Mouse (Mus musculus) embryo, embryonic 11 days (tissue): Measurements from ENCODE around the gene Slc25a17.

Experiments used
- DNase-seq: peaks from one replicate; pipeline ENCODE4 v3.0.0-alpha.2; 2015

Slc25a17 gene

DNA sequence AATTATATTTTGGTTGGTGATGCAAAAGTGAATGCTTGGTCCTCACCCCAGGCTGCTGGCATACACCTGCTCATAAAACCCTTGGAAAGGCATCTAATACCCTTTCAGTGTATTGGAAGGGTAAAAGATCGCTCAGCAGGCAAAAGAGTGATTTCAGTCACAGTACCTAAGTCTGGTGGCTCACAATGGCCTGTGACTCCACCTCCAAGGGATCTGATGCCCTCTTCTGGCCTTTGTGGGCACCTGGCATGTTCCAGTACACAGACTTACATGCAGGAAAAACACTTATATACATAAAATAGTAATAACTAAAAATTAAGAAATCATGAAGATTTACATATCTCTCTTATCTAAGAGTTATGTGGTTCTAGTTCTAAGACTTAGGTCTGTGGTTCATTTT lies 8.0 kb downstream of the Slc25a17 start:
- no peak for DNase-seq

DNA sequence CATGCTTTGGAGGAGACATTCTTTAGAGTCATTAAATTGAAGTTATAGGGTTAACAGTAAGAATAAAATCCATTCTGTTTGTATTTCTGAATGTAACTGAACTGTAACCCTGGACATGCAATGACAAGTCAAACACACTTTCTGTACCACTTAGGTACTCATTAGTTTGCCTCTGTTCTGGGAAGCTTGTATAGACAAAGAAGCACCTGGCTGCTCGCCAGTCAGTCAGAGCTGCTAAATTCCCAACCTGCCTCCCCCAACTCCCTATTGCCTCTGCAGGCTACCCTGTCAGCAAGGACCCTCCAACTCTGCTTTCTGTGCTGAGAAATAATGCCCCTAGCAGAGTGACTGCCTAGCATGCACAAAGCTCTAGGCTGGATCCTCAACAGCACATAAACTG lies 10.2 kb downstream of the Slc25a17 start:
- no peak for DNase-seq

GRCm38 (mm10) chr15:81348366-81348765 lies 12.2 kb downstream of the Slc25a17 start:
- DNase-seq, result no peak

DNA sequence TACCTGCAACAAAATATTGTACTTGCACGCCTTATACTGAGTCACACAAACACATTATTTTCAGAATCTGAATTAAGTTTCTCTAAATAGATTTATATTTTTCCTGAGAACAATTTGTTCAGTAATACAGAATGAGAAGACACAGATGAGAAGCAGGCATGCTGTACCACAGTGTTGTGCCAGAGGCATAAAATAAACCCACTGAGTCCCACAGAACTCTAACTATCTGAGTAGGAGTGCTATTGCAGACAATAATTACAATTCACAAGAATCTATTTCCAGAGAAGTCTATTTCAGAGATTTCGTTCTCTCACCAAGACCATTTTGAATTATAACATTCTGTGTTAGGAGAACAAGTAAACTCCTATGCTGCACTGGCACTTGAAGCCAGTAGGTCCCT lies 13.1 kb downstream of the Slc25a17 start:
- no peak for DNase-seq

GRCm38 (mm10) chr15:81341426-81341825 lies 19.2 kb downstream of the Slc25a17 start:
- DNase-seq, result no peak

GRCm38 (mm10) chr15:81339158-81339557 lies 21.5 kb downstream of the Slc25a17 start:
- no peak for DNase-seq

DNA sequence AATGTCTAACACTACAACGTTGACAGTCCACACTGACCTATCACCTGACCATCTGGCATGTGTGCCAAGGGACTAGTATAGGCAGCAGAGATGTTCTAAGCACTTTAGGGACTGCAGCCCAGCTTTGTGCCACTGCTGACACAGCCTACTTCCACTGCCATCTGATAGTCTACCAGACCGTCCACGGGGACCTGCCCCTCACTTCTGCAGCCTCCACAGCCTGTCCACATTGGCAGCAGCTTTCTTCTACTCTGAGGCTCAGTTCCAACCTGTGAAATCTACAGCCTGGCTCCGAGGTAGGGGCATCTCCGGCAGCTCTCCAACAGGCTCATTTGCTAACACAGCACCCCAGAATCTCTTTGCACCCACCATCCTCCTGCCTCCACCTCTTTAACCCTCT lies 24.1 kb downstream of the Slc25a17 start:
- no peak for DNase-seq

- DNase-seq, result no peak
Measured at GRCm38 (mm10) chr15:81332517-81332916, 28.1 kb downstream of the Slc25a17 start.

DNA sequence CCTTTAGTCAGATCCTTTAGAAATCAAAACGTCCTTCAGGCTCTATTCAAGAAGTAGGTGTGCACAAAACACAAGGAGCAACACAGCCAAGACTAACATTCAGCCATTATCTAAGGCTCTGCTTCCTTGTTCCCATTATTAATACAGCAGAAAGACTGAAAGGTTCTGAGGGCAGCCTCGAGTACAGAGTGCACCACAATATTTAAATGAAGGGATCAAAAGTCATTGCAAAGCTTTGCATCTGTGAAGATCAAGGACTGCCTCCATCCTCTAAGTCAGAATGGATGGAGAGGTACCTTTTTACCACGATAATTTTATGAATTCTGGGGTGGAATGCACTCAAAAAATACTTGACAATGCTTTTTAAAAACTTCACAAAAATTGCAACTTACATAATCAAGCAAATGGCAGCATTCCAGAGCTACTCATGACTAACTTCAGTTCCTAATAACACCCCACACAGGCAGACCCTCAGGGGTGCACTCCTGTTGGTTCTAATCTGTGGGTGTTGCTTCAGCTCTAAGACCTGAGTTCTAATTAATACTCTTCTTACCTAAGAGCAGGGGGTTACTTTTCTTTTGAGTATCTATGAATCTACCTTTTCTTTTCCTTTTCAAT lies 29.7 kb downstream of the Slc25a17 start:
- DNase-seq, result no peak

- DNase-seq, result peak; percentile 55
Measured at GRCm38 (mm10) chr15:81329721-81330369, 30.8 kb downstream of the Slc25a17 start.

GRCm38 (mm10) chr15:81327501-81327900 lies 33.1 kb downstream of the Slc25a17 start:
- no peak for DNase-seq

DNA sequence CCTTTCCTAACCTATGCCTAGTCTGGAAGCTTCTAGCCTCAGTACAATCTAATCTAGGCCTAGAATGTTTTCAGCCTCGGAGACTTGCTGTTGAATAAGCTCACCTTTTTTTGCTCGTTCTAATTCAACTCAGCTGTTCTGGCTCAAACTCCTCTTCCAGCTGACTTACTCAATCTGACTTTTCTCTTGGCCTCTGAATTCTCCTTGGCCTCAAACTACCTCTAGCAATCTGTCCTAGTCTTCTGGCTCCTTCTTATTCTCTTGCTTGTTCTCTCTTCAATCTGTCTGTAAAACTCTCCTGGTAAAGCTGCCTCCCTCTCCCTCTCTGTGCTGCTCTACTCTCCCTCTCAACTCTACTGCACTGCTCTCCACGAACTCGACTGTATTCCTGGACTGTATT lies 35.6 kb downstream of the Slc25a17 start:
- no peak for DNase-seq

DNA sequence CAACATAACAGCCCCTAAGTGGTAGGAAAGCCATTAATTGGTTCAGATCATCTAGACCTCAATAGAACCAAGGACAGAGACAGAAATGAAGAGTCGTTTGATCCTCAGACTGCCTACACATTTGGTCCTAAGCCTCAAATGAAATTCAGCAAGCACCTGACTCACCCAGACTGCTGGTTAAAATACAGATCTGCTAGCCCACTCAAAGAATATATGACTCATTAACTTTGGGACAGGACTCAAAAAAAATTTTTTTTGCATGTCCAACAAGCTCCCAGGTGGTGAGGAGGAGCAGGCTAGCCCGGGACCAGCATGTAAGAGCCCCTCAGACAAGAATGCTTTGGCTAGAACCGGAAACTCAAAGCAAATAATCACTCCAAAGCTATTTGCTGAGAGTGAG lies 40.5 kb downstream of the Slc25a17 start:
- DNase-seq, result no peak

- DNase-seq, result no peak
Measured at GRCm38 (mm10) chr15:81319462-81319861, 41.1 kb downstream of the Slc25a17 start.

DNA sequence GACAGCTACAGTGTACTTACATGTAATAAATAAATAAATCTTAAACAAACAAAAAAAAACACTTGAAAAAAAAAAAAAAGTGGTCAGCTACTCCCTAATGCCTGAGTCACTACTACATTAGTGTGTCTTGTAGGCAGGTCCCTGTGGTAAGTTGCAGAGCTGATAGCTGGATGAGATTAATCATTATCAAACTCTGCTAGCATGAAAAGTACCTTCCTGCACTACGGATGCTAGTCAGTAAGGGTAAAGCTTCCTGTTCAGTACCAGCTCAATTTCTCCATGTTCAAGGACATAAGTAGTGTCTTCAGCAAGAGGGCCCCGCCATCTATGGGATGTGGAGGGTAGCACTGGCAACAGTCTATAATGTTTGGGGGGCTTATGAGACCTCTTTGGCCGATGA lies 46.7 kb downstream of the Slc25a17 start:
- DNase-seq, result no peak

- DNase-seq, result no peak
Measured at GRCm38 (mm10) chr15:81311026-81311425, 49.6 kb downstream of the Slc25a17 start.

DNA sequence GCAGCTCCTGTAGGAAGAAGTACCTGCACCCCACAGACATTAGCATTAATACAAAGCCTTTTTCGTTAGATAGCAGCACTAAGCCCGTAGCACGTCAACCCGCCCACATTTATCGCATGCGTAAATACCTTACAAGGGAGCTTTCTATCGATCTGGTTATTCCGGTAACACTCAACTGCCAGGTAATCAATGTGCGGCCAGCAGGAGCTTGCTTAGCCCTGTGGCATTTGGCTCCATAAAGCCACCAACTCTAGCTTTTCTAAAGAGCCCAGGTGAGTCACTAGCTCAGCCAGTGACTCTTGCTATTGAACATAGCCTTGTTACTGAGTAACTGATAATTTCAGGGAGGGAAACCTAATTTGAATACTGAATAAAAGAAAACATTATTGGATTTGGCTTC lies 50.3 kb downstream of the Slc25a17 start:
- DNase-seq, result no peak

DNA sequence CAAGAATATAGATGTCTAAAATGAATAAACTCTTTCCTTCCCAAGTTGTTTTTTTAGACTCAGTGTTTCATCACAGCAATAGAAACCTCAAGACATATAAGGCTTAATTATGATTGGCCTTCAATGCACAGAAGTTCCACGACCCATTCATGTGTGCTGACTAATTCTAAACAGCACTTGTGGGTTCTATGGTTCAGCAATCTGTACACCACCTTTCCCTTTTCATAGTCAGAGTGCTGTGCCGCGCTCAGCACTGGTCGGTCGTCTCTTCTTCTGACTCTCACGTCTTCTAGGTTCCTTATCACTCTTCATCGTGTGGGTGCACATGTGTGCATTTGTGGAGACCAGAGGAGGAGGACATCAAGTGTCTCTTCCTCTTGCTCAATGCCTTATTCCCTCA lies 52.6 kb downstream of the Slc25a17 start:
- DNase-seq, result no peak

GRCm38 (mm10) chr15:81306501-81306900 lies 54.1 kb downstream of the Slc25a17 start:
- DNase-seq, result no peak

GRCm38 (mm10) chr15:81305035-81305434 lies 55.6 kb downstream of the Slc25a17 start:
- DNase-seq, result no peak

- DNase-seq, result no peak
Measured at GRCm38 (mm10) chr15:81304006-81304405, 56.6 kb downstream of the Slc25a17 start.

- peak; percentile 39 for DNase-seq
Measured at GRCm38 (mm10) chr15:81302151-81302808, 58.3 kb downstream of the Slc25a17 start.

DNA sequence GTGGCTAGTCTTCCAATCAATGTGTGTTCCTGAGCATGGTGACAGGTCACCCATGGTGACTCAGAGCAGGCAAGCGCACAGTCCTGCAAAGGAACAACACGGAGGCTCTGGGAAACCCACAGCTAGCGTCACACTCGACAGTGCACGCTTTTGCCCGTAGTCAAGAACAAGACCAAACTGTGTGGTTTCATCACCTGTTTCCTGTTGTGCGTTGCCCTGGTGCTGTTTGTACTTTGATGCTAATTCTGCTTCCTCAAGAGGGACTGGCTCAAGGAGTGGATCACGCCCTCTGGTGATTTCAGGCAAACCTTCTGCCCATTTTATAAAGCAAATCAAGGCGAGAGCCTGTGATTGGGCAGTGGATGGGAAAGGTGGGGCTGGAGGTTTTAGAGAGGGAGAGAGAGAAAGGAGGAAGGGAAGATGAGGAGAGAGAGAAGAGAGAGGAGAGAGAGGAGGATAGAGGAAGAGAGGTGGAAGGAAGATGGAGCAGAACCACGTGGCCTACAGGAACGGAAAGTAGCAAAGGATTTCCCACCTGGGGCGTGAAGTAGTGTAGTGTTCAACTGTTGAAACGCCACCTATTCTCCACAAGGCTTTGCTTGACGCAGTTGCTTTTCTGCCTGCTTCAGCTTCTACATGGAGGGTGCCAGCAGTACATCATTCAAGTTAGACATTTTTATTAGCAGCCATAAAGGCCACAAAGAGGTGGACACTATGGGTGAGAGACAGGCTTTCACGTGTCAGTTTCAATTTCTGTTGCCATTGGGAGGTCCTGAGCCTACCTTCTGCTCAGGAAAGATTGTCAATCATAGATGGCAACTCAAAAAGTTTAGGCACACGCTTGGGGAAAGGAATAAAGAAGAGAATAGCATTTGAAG lies 59.2 kb downstream of the Slc25a17 start:
- no peak for DNase-seq
